Mouse (Mus musculus) heart, postnatal 0 days (tissue): ENCODE measurements at regions not wholly inside any gene's neighbourhood (a gene's known extent, or its start where the extent isn't known, plus 50 kb on each side); places are given as distances from the start of the nearest gene placed in this dataset.
A peak's percentile ranks its signal among the peaks of the same experiment; 100 is the strongest.

Experiments used
- ATAC-seq: fragments of 200-750 bp; cut with Nextera tagmentation; 2 replicates; pipeline ENCODE4 v1.8.0; 2017; ENCODE audit warnings: low read depth, moderate number of reproducible peaks, moderate library complexity; ENCODE audit not compliant: insufficient read depth
- DNase-seq: peaks from one replicate; pipeline ENCODE4 v3.0.0-alpha.2; 2016; ENCODE audit warnings: low spot score
- H3K27ac ChIP-seq: fragments of 300-500 bp; sonication (generic); 2 replicates; pipeline ENCODE4 v1.5.1; 2014; ENCODE audit warnings: low read depth, mild to moderate bottlenecking
- H3K27me3 ChIP-seq: fragments of 300-500 bp; sonication (generic); 2 replicates; pipeline ENCODE4 v1.6.1; 2014; ENCODE audit warnings: low read length, mixed read lengths; ENCODE audit not compliant: control insufficient read depth, insufficient read depth
- H3K36me3 ChIP-seq: fragments of 300-500 bp; sonication (generic); replicated peaks from 2 replicates; pipeline ENCODE4 v1.6.1; 2014; ENCODE audit warnings: low read length, mixed read lengths; ENCODE audit not compliant: control insufficient read depth, insufficient read depth
- H3K4me1 ChIP-seq: fragments of 300-500 bp; sonication (generic); 2 replicates; pipeline ENCODE4 v1.6.1; 2014; ENCODE audit warnings: antibody characterized with exemption; ENCODE audit not compliant: control insufficient read depth, insufficient read depth
- H3K4me2 ChIP-seq: fragments of 300-500 bp; sonication (generic); 2 replicates; pipeline ENCODE4 v1.6.1; 2014; ENCODE audit warnings: low read depth, mild to moderate bottlenecking, low read length, moderate library complexity
- H3K4me3 ChIP-seq: fragments of 300-500 bp; sonication (generic); 2 replicates; pipeline ENCODE4 v1.5.1; 2014; ENCODE audit warnings: low read depth, low read length
- H3K9ac ChIP-seq: fragments of 300-500 bp; sonication (generic); replicated peaks from 2 replicates; pipeline ENCODE4 v1.6.1; 2014; ENCODE audit warnings: low read depth, low read length, mixed read lengths
- H3K9me3 ChIP-seq: fragments of 300-500 bp; sonication (generic); replicated peaks from 2 replicates; pipeline ENCODE4 v1.6.1; 2016; ENCODE audit warnings: low read length; ENCODE audit not compliant: control insufficient read depth
- CTCF ChIP-seq: IDR thresholded peaks from 2 replicates; pipeline ENCODE4 v1.5.1; 2016; ENCODE audit warnings: antibody characterized with exemption, control low read depth, low read depth
- EP300 ChIP-seq: IDR thresholded peaks from 2 replicates; pipeline ENCODE4 v1.6.1; 2016; ENCODE audit warnings: antibody characterized with exemption, low read depth
- WGBS: fragments of 180-500 bp; shearing (Covaris S2); extraction: QIAGEN DNeasy Blood & Tissue Kit; methylation state at CpG from one replicate; pipeline ENCODE4 v1.1.7; 2014; 5-methylcytosine and 5-hydroxymethylcytosine counted together

DNA sequence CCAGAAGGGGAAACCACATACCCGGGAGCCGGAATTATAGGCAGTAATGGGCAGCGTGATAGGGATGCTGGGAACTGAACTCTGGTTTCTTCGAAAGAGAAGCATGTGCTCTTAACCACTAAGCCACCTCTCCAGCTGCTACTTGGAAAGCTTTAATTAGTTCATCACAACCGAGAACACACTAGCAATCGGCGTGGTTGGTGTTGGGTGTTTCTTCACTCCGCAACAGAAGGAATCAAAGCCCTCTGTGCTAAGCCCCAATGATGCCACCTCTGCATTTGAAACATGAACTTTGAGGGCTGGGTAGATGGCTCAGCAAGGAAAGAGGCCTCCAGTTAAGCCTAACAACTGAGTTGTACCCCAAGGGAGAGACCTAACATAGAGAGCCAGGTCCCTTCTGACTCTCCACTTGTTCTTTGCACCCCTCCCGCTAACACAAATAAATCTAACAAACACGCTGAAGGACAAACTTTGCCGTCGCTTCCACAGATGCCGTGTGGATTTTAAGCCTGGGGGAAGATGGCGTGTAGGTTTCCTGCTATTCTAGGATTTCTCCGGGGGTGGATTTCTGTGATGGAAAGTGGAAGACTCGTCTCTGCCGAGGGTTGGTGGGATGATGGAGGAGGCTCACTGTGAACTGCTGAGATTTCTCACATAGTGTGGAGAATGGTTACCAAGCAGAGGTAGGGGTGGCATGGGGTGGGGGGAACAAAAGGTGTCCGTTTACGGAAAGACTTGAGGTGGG lies 257.4 kb downstream of the Diras2 start:
- TF ChIP-seq EP300, result no peak
- H3K4me3 ChIP-seq, result no peak overlapping the region
- no peak overlapping the region for H3K4me2 ChIP-seq
- no peak overlapping the region for H3K27ac ChIP-seq
- no peaks in the 10 kb centered on the region for H3K9me3 ChIP-seq
- WGBS, result 80% methylated on average over 19 of the region's 19 CpGs
- ATAC-seq (no peak), DNase-seq (no peak)
- no peaks in the 10 kb centered on the region for H3K36me3 ChIP-seq
- no peaks in the 10 kb centered on the region for H3K27me3 ChIP-seq
- no peaks in the 10 kb centered on the region for H3K4me1 ChIP-seq
- H3K9ac ChIP-seq, result no peak overlapping the region

DNA sequence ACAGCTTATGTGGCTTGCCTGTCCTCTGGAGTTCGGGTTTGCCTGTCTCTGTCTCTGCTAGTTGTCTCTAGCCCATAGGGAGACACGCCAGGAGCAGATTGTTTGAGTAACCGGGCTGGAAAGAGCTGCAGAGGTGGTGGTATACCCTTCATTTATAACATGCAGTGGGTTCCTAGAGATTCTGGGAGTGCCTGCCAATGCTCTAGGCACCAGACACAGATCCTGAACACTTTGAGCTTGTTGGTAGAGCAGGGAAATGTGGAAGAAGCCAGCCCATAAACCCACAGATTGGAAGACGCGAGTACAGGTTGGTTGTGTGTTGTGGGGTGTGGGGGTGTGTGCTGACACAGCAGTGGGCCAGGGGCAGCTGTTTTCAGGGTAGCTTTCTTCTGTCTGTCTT lies 255.9 kb downstream of the Diras2 start:
- no peak overlapping the region for H3K9ac ChIP-seq
- 66% methylated on average over 5 of the region's 5 CpGs for WGBS

DNA sequence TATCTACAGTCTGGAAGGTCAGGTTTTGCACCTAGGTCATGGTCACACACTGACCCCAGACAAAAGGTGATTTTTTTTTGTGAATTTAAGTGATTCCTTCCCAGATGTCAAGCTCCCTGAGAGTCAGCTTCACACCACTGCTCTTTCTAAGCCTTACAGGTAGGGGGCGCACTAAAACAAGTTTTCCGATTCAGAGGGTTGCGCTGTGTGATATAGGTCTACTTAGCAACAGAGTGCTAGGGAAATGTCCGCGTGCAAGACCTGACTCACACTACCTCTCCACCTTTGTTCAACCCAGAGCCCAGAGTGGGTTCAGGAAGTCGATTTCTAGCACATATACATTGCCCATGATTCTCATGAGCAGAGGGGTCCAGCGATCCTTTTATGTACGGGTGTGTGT lies 255.4 kb downstream of the Diras2 start:
- DNase-seq (peak; percentile 58), ATAC-seq (peak; percentile 64)
- TF ChIP-seq CTCF (peak; percentile 88), EP300 (no peak)
- H3K27ac ChIP-seq, result no peak overlapping the region
- no peak overlapping the region for H3K4me3 ChIP-seq
- WGBS, result 11% methylated on average over 8 of the region's 8 CpGs
- H3K36me3 ChIP-seq, result no peaks in the 10 kb centered on the region
- H3K9ac ChIP-seq, result no peak overlapping the region
- H3K27me3 ChIP-seq, result no peaks in the 10 kb centered on the region
- no peaks in the 10 kb centered on the region for H3K4me1 ChIP-seq
- no peaks in the 10 kb centered on the region for H3K9me3 ChIP-seq
- peak overlapping the region; percentile 32; the same call in 1 of the 2 replicates for H3K4me2 ChIP-seq

More for the DNA sequence above, 255.9 kb downstream of the Diras2 start:
- ATAC-seq (no peak), DNase-seq (no peak)
- H3K27ac ChIP-seq, result no peak overlapping the region
- no peaks in the 10 kb centered on the region for H3K9me3 ChIP-seq
- H3K27me3 ChIP-seq, result no peaks in the 10 kb centered on the region
- no peak overlapping the region for H3K4me2 ChIP-seq
- no peak for TF ChIP-seq EP300
- no peak for TF ChIP-seq CTCF
- H3K4me3 ChIP-seq, result no peak overlapping the region
- no peaks in the 10 kb centered on the region for H3K4me1 ChIP-seq
- no peaks in the 10 kb centered on the region for H3K36me3 ChIP-seq

DNA sequence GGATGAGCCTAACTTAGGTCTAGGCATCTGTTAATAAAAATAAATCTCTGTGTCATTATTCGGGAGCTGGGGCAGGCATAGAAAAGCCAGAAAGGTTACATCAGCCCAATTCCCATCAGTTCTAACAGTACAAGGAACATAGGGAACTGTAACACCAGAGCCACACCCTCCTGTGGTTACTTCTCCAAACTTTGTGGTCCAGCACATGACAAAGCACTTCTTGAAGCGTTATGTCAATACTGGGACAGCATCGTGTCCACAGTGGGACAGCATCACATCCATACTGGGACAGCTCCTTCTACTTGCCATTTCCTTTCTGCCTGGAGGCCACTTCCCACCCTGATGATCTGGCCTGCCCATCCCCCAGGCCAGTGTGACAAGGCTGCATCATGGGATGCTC lies 253.9 kb downstream of the Diras2 start:
- no peaks in the 10 kb centered on the region for H3K9me3 ChIP-seq
- H3K36me3 ChIP-seq, result no peaks in the 10 kb centered on the region
- H3K4me2 ChIP-seq, result no peak overlapping the region
- no peak for ATAC-seq
- no peaks in the 10 kb centered on the region for H3K4me1 ChIP-seq
- no peak overlapping the region for H3K27ac ChIP-seq
- DNase-seq, result no peak
- no peak overlapping the region for H3K4me3 ChIP-seq
- WGBS, result 77% methylated on average over 3 of the region's 3 CpGs
- no peaks in the 10 kb centered on the region for H3K27me3 ChIP-seq
- TF ChIP-seq EP300 (no peak), CTCF (no peak)
- H3K9ac ChIP-seq, result no peak overlapping the region

DNA sequence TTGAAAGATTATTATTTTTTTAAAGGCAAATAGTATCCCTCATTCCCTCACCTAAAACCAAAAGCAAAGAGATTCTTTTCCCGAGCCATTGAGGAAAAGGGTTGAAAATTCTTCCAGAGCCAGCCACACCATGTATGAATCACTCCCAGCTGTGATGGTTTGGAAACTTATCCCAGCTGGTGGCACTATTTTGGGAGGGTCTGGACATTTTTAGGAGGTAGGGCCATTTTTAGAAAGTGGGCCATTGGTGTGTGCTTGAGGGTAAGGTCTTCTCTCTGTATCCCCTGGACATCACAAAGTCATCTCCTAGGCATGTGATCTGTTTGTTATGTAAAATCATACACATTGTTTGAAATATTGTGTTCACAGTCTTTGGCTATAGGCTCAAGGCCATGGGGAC lies 252.2 kb downstream of the Diras2 start:
- no peak for DNase-seq
- Histone ChIP-seq H3K4me2 (no peak overlapping the region), H3K27me3 (no peaks in the 10 kb centered on the region), H3K4me3 (no peak overlapping the region), H3K9me3 (no peaks in the 10 kb centered on the region), H3K27ac (no peak overlapping the region), H3K9ac (no peak overlapping the region), H3K36me3 (no peaks in the 10 kb centered on the region), H3K4me1 (peaks cover 10% of the 10 kb centered on the region)
- TF ChIP-seq CTCF (no peak), EP300 (no peak)
- no peak for ATAC-seq
- 80% methylated on average over 1 of the region's 1 CpGs for WGBS
